Mouse (Mus musculus) neutrophil, adult 59 days (primary cell): ENCODE measurements around the gene Clec1a. TPM values are rescaled to one million over a fixed set of nuclear protein-coding genes. Genes with fewer than 3 reads are reported as not detected.

ENCODE experiments used
- total RNA-seq, 2 experiments: library from RNA; stranded (reverse); gene quantifications; 1 replicate in 1 of 2; 2 replicates in 1 of 2; pipeline ENCODE4 v1.2.4; 2023

Gene Clec1a
- total RNA-seq: under 1 TPM; 0.11 to 0.18 TPM

DNA sequence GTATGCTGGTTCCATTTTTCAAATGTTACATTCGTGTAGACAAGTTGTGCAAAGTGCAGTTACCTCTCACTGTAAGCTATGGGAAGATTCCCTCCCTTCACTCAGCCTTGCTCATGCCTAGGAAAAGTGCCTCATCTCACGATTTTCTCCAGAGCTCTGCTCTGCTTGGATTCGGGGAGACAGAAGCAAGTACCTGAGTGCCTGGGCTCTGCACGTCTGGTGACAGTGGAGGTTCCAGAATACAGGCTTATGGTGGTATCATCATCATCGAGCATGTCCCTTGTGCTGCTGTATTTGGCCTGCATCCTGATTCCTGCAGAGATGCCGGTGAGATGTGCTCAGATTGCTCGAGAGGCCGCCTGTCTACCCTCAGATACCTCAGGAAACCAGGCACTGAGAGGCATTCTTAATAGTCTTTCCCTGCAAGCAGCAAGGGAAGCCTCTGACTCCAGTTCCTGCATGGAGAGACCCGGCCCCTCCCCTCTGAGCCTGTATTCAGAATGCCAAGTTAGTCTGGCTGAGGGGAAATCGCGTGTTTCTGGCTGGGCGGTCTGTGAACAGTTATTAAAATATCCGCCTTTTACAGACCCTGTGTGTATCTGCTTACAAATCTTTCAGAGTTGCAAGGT is at the start of gene Clec1a:
Clec1a (minus strand) TSS at position 590 of the 629 bp plus-strand sequence.

GRCm38 (mm10) chr6:129408562-129408961 is 43.2 kb downstream of the Clec1a start, which contains the start of gene Clec9a:
Clec9a (plus strand) TSS chr6:129408862.

DNA sequence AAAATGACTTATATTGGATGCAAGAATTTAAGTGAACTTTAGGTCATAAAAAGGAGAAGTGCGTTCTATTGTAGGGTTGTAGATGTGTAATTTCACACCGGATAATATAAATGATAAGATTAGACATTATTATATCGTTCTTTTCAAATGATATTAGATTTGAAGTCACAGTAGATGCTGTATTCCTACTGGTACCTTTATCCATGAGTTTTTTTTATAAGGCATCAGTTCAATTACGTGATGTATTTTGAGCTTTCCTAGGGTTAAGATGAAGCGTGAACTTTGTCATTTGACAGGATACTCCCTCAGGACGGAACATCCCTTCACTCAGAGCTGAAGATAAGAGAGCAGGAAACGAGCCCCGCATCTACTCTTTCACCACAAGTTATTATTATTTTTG is 54.8 kb downstream of the Clec1a start, which contains the start of gene Clec1b:
Clec1b (plus strand) TSS at position 301 of the 400 bp plus-strand sequence.

GRCm38 (mm10) chr6:129385774-129386173 is 66.0 kb downstream of the Clec1a start, which contains the start of gene Clec12b:
Clec12b (minus strand) TSS chr6:129385874.

Other genes starting within 250 kb of the Clec1a start
- gene Cd69, start 176.6 kb downstream of the Clec1a start, total RNA-seq: 10 to 100 TPM; 51.9 to 57.3 TPM
- not detected for gene 4922502D21Rik, start 120.2 kb downstream of the Clec1a start, total RNA-seq
- gene Clec12a, start 109.3 kb downstream of the Clec1a start, total RNA-seq: 100 to 1,000 TPM; 190 to 205 TPM
- gene Clec12b, start 66.1 kb downstream of the Clec1a start, total RNA-seq: under 1 TPM in 1 of 2 experiments, not detected in 1; 0.29 TPM
- gene Clec1b, start 54.7 kb downstream of the Clec1a start, total RNA-seq: 10 to 100 TPM; 10.9 TPM
- gene Clec9a, start 43.1 kb downstream of the Clec1a start, total RNA-seq: 1 to 10 TPM; 1.6 to 3.2 TPM
- 10 to 100 TPM; 24.7 to 29.3 TPM for gene Olr1, start 55.2 kb upstream of the Clec1a start, total RNA-seq
- 1 to 10 TPM; 1.1 to 2.2 TPM for gene Tmem52b, start 60.6 kb upstream of the Clec1a start, total RNA-seq
- 10 to 100 TPM; 23.7 to 25.7 TPM for gene Gabarapl1, start 81.2 kb upstream of the Clec1a start, total RNA-seq
- not detected for gene Klre1, start 125.9 kb upstream of the Clec1a start, total RNA-seq
- gene Klrd1, start 139.8 kb upstream of the Clec1a start, total RNA-seq: under 1 TPM in 1 of 2 experiments, not detected in 1; 0.86 TPM
- 1 to 10 TPM; 1.7 to 3.0 TPM for gene Klrk1, start 171.9 kb upstream of the Clec1a start, total RNA-seq
- gene Klrc3, start 191.3 kb upstream of the Clec1a start, total RNA-seq: not detected
- gene Klrc2, start 208.7 kb upstream of the Clec1a start, total RNA-seq: not detected
- gene Klrc1, start 227.0 kb upstream of the Clec1a start, total RNA-seq: not detected